Mouse (Mus musculus) MEL-GATA-1-ER (cell line): ENCODE results near the gene Sema4a.

Experiments used
- DNase-seq: peaks from one replicate; pipeline ENCODE4 v3.0.0-alpha.2; 2012; ENCODE audit warnings: low read depth; ENCODE audit errors: extremely low read depth

Sema4a gene

DNA sequence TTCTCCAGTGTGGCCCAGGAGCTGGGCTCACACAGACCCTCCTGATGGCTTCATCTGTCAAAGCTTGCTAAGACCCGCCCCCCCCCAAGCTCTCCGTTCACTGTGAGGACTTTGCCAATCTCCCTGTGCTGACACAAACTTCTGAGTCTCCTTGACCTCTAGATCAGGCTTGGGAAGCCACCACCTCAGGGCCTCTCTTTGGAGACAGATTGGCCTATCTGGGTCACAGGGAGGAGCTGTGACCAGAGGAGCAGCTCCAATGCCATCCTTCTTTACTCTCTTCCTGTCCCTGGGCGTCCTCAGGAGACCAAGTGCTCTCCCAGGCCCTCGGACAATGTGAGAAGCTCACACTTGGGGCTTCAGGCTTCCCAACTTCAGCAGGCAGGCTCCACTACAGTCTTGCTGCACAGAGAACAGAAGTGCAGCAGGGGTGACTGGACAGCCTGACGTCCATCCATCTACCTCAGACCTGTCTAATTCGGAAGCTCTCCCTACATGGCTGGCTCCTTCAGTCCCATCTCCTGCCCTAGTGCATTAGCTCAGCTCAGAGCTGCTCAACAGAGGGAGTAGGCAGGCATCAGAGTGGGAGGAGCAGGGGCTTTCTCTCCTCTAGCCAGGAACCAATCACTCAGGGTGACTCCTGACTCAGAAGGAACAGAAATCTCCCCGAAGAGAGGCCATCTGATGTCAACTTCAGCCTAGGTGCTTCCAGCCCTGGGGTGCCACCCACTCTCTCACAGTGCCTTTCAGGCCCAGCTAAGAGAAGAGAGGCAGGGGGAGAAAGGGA, 4.0 kb downstream of the Sema4a start:
- no peak for DNase-seq

GRCm38 (mm10) chr3:88456313-88456712, 4.7 kb downstream of the Sema4a start:
- DNase-seq = no peak

DNA sequence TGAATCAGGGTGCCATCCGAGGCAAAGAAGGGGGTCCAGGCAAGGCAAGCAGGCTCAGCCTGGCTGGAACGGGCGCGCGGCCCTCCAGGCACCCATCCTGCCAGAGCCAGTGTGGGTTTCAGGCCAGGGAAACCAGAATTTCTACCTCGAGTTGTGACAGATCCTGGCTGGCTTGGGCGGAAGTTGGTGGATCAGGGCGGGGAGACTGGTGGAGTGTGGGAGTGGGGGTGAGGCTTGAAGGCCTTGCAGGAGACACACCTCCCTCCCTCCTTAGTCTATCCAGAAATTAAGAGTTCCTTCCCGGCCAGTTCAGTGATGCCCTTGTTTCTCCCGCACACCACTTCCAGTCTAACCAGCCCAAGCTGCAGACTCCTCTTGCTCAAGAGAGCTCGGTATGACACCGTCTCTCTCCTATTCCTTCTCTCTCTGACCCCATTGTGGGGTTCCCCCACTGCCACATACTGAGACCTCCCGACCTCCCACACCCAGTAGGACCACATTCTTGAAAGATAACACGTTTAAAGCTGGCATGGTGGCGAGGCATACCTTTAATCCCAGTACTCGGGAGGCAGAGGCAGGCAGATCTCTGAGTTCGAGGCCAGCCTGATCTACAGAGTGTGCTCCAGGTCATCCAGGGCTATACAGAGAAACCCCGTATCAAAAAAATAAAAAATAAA, 5.3 kb downstream of the Sema4a start:
- DNase-seq = peak; percentile 66

DNA sequence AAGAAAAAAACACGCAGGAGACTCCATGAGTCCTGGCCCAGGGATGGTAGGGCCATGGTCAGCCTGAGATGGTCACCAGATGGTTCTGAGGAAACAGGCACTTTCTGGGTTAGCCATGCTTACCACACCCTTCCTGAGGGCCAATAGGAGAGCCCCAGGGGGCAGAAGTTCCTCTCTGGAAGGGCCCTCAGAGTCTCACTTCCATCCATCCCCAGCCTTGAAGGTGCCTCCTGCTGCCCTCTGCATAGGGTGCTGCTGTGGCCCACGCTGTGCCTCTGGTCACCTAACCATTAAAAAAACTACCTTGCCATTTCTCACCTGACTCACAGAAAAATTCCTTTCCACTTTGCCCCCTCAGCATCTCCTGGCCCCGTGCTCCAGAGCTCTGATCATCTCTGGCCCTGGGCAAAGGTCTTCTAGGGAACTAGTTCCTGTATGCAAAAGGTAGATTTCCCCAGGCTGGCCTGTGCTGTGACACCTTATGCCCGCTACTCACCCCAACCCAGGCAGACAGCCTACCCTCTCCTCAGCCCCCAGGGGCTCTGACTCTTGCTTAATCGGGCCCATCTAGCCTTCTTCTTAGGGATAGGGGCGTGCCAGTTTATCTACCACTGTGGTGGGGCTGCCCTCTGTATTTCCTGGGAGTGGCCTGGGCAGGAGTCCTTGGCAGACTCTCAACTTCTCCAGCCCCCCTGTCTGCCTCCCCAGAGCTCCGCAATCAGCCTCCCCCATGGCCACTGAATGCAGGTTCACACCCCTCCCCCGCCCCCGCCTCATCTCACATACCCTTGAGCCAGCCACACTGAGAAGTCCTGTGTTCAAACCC, 6.0 kb downstream of the Sema4a start:
- DNase-seq = peak; percentile 83

DNA sequence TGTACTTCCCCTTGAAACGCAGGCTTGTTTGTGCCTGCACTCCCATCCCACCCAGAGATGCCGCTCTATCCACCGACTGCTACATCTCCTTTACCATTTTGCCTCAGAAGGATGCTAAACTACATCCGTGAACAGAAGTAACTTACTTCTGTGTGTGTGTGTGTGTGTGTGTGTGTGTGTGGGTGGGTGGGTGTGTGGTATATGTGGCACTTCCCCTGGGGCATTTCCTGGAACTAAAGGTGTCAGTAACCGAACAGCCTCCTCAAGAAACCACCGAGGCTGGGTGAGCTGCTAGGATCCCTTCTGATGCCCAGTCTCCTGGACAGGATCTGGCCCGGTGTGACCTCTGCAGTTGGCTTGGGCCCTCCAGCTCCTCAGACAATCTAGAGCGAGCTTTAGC, 7.0 kb downstream of the Sema4a start:
- DNase-seq = no peak

DNA sequence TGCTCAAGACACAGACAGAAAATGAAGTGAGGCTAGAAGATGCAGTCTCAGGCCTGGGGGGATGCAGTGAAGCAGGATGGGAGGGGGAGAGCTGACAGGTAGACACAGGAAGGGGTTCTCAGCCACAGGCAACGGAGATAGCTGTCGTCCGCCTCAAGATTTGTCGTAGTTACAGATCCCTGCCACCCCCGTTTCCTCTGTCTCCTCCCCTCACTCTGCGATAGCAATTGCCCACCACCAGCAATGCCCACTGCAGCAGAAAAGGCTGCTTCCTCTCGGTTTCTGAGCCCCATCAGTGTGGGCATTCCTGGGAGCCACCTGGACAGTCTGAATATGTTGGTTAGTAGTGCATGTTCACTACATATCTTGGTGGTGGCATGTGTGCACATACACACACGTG, 7.6 kb downstream of the Sema4a start:
- no peak for DNase-seq

- no peak for DNase-seq
These were observed 8.3 kb downstream of the Sema4a start for GRCm38 (mm10) chr3:88452716-88453115.

- DNase-seq = no peak
These were observed 8.7 kb downstream of the Sema4a start for GRCm38 (mm10) chr3:88452246-88452645.

DNA sequence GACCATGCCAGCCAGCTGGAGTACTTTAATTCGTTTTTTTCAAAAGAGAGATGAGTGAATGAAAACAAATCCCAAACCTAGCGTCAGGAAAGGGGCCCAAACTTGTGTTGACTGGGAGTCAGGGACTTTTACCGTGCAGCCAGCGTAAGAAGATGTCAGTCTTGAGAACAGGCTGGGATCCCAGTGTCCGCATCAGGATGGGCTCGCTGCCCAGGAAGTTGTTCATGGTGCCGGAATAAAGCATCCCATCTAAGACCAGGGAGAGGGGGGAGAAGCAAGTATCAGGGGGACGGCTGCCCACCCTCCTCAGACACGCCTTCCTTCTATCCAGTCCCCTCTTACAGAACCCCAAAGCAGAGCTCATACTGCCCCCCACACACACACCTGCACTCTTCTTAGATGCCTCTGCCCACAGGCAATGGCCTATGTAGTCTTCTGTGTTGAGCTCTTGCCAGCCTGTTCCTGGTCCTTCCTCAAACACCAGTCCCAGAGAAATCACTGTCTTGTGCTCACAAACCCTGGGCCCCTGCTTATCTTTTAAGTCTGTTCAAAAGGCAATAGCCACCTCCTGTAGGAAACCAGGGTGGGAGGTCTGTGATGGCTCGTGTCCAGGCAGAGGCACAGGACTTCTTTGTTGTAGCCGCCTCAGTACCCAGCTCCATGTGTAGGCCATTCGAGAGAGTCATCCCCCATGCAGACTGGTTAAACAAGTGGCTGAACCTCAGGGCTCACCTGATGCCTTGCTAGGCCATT, 10.4 kb downstream of the Sema4a start:
- no peak for DNase-seq

GRCm38 (mm10) chr3:88449395-88450023, 11.5 kb downstream of the Sema4a start:
- DNase-seq = no peak

GRCm38 (mm10) chr3:88448443-88448842, 12.5 kb downstream of the Sema4a start:
- DNase-seq = no peak

GRCm38 (mm10) chr3:88447676-88448183, 13.3 kb downstream of the Sema4a start:
- DNase-seq = no peak

GRCm38 (mm10) chr3:88446471-88447123, 14.4 kb downstream of the Sema4a start:
- no peak for DNase-seq

DNA sequence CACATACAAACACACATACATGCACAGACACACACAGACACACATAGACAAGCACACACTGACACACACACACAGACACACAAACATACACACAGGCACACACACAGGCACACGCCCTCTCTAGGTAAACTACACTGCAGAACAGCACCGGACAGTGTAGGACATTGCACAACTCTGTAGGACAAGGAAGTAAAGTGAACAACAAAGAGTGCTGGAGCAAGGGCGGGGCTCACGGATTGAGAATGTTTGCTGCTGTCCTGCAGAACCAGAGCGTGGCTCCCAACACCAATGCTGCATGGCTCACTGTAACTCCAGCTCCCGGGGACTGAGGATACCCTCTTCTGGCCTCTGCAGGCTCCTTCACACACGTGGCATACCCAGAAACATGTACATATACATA, 18.1 kb downstream of the Sema4a start:
- DNase-seq = no peak

DNA sequence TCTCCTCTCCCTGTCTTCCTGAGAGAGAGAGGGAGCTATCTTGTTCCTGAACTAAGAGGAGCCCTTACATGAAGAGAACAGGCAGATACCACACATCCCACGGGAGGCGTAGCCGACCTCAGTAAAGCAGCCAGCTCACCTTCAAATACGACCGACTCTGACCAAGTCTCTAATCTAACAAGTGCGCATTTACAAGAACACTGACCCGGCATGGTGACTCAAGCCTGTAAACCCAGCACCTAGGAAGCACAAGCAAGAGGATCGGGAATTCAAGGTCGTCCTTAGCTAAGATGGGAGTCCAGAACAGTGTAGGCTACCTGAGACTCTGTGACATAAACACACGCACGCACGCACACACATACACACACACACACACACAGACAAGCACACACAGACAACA, 18.5 kb downstream of the Sema4a start:
- no peak for DNase-seq

DNA sequence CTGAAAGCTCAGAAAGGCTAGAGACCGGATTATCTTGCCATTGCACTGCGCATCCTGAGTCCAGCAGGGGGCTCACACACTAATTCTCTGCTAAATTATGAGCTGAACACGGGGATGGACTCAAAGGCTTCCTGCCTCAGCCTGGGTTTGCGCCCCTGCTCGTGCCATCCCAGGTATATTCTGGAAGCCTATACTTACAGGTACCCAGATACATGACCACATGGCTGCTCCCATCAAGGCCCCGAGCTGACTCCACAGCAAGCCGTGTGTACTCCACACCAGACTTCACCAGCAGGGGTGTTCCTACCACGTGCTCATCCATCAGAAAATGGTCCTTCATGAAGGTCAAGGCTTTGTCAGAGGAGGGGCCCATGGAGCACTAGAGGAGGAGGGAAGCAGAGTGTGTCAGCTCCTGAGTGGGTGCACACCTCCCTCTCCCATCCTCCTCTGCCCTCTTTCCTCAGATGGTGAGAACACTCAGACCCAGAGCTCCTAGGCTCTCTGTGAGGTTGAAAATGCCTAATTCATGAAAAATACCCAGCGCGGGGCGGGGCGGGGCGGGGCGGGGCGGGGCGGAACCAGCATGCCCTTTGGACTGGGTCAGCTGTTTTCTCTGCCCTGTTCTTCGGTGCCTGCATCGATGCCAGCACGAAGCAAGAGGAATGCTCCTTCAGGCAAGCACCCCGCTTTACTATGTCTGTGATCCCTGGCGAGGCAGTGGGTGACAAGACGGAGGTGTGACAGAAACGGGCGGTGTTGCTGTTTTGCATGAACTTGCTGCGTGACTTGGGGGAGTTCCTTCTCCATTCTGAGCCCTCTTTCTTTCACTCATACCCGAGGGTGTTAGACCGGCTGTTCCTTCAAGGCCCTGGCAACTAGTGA, 20.2 kb downstream of the Sema4a start:
- no peak for DNase-seq

DNA sequence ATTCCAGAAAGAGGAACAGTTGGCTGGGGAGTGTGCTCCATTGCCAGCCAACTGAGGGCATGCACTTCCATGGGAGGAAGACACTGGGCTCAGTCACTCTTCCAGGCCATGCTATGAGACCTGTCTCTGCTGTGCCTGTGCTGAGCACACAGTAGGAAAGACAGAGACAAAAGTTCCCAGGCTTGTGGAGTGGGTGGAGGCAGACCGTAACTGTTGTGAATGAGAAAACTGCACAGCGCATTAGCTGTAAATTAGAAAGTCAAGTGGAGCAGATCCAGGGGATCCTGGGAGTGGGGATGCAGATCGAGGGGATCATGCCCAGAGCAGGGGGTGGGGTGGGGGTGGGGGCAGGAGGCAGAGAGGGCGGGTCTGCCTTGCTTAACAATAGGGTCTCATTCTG, 21.4 kb downstream of the Sema4a start:
- DNase-seq = no peak

DNA sequence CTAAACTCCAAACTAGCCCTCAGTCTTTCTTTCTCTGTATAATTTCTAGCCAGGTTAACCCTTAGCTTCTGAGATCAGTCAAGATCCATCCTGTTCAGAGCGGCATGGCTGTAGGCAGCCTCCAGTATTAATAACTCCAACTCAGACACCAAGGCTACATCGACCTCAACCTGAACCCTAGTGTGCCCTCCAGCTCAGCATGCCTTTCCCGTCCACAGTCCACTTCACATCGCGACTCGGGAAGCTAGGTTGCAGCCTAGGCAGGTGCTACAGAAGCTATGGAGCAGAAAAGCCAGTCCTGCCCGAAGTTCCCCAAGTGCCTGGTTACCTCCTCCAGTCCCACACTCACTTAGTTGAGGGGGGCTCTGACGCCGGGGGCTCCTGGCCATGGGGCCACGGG, 23.5 kb downstream of the Sema4a start:
- no peak for DNase-seq
